Mouse (Mus musculus) c-Kit-negative CD71-positive TER-119-positive erythroid progenitor cells, embryonic 14.5 days (primary cell): ENCODE results near the gene Mdfic.

Experiments
- DNase-seq: peaks from one replicate; pipeline ENCODE4 v3.0.0-alpha.2; 2013; ENCODE audit warnings: low read depth, low spot score

Gene Mdfic

DNA sequence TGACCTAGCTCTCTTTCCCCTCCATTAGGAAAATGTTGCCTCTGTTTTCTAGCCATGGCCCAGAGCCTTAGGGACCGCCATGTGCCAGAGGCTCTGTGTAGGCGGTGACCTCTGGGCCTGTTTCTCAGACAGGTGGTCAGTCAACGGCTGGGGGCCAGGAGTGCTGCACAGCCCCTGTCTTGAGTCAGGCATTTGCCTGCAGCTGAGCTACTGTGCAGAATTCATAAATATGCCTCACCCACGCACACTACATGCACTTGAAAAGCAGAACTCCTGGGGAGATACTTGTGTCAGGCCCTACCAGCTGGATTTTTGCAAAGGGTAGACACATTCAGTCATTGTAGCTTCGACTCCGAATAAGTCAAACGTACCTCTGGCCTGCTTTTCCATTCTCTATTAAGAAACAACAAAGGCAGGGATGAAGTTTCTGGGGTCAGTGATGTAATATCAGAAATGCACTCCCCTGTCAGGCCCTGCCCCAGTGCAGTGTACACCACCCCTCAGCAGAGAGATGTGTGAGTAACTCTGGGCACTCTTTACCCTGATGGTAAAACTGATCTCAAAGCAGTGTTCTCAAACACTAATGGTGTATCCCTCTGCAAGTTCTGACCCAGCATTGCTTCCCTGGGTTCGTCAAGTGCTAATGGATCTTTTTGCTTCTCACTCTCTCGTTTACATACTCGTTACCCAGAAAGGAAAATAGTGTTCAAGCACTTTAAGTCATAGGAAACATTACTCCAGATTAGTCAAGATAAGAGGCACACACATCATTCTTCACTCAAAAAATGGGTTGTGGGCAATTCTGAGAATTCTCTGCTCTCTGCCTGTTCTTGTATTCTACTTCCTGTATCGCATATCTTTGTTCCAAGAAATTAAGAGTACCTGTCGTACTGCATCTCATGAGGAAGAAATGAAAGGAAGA lies 72.5 kb downstream of the Mdfic start:
- DNase-seq, result no peak

DNA sequence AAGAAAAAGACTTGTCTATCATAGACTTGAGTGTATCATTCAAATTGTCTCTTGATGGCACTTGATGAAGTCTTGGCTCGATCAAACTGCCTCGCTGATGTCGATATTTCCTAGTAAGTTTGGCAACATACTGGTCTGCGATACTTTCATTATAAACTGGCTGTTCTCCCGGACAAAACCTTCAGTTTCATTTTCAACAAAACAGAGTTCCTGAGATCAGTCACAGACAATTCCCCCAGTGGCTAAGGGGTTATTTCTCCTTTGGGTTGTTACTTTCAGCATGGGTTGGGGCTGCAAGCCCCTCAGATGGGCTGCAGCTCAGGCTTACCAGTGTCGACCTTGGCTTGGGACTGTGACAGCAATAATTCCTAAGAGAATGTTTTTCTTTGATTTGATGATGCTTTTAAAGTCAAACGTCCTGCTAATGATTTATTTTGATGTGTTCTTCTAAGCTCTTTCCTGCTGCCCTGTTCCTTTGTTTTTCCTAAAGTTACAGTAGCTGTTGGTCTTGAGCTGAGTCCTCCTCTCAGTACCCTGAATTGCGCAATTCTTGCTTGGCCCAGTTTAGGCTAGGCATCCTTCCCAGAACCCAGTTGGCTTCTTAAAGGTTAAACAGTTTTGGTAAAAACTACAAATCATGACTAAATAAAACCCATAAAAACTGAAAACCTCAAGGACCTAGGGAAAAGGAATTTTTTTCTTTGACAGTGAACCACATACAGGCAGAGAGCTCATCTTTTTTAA lies 73.3 kb downstream of the Mdfic start:
- DNase-seq, result no peak

DNA sequence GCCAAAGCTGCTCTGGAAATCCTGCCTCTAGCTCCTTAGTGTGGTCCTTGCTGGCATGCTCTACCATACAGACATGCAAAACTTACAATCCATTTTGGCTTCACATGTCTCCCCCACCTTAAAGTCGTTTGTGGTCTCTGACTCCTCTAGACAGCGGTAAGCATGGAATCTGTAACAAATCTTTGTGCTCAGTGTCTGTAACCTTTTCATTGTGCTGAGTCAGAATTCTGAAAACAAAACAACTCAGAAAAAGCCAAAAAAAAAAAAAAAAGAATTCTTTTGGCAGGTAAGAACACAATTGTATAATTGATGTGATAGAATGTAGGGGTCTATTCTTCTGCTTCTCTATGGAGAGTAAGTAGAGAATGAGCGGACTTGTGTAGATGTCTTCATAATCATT lies 74.3 kb downstream of the Mdfic start:
- DNase-seq, result no peak

DNA sequence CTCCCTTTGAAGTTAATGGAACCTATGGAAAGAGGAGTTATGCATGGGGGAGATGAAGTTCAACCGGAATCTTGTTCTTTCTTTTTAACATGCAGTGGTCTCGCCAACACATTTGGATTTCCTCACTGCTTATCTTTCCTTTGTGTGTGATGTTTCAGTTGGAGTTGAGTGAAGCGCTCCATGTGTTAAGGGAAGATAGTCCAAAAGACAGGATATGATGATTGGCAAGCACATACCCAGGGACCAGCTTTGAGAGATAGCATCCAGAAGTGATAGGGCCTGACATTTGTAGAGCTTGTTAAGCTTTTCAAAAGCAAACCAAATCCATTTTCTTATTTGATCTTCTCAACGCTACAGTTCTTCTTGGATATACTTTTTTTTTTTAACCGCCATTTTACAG lies 86.9 kb downstream of the Mdfic start:
- no peak for DNase-seq

DNA sequence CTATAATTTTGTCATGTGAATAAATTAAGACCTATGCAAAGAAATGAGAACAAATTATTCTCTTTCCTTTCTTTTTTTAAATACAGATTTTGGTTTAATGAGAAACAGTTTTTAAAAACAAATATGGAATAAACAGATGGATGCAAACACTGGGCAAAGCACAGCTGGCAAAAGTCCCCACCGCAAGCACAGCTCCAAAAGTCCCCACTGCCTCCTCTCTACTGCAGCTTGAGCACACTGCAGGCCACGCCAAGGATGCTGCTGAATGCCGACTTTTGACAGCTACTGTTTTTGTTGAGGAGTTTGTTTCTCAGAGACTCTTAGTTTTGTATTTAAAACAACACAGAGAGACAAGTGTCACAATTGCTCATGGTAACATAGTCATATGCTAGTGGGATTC lies 104.8 kb downstream of the Mdfic start:
- DNase-seq, result no peak

DNA sequence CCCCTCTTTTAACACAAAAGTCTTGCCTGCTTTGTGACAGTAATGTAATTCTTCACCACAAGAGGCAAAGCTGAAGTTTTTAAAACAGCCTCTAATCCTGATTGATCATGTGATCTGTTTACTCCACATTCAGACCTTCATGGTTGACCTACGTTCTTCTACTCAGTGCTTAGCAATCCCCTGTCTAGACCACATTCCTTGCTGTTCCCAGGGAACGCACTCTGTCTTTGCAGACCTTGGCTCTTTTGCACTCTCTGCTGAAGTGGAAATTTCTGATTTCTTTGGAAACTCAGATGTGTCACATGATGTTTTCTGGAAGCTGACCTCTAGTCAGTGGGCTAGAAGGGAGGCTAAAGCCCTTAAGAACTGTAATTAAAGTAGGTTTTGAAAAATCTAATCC lies 109.4 kb downstream of the Mdfic start:
- no peak for DNase-seq

DNA sequence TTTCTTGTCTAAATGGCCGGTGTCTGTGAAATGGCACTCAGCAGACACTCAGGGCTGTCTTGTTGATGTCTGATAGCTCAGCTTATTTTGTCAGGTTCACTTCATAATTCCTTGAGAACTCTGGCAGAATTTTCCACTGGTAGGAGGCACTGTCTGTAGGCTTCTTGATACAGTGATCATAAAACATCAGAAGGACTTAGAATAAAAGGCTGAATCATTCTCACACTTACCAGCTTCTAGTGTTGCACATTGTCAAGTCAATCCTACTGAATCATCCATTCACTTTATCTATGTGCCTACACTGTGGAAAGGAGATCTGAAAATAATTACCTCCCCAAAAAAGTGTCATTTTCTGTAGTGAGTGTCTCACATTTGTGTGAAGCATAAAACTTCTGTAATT lies 110.2 kb downstream of the Mdfic start:
- DNase-seq, result no peak

DNA sequence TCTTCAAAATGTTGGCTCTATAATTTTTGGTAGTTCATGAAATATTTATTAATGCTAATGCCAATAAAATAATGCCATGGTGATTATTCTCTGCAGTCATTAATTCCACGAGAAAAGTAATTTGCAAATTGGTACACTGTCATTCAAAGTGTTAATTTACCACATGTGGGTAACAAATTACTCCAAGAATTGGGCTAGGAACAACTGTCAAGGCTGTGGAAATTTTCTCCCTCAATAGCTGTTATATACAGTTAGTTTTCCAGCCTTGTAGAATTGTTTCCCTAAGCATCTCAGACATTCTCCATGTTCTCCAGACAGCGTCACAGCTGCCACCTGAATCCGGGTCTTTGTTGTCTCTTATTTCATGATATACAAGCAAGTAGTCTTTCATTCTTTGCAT lies 117.2 kb downstream of the Mdfic start:
- DNase-seq, result no peak

DNA sequence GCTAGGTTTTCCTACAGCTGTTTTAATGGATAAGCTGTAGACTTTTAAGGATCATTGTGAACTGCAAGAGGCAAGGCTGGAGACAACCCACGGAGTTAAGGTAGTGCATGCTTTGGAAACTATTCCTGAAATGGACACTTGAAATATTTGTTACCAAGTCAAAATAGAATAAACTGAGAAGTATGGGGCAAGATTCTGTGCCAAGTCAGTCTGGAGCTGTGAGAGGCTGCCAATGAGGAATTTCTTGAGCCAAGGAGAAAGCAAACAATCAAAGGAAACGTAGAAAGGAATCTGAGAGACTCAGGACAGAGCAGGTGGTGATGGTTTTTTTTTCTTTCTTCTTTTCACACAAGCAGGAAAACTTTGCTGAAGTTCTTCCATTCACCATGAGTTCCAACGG lies 119.4 kb downstream of the Mdfic start:
- DNase-seq, result no peak

DNA sequence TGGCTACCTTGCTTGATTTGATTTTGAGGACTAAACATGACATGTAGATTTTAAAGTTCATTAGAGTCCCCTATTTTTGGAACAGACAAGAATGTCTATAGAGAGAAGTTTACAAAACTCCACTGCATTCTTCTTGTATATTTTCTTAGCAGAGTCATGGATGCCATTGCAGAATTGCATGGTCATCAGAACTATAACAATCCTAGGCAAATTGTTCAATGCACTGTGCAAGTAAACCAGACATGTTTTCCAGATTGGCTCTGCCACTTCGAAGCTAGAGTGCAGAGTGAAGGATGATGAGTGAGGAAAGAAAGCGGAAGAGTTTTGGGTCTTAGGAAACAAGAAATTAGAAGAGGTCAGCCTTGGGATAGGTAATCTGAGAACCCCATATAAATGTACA lies 120.0 kb downstream of the Mdfic start:
- DNase-seq, result no peak

DNA sequence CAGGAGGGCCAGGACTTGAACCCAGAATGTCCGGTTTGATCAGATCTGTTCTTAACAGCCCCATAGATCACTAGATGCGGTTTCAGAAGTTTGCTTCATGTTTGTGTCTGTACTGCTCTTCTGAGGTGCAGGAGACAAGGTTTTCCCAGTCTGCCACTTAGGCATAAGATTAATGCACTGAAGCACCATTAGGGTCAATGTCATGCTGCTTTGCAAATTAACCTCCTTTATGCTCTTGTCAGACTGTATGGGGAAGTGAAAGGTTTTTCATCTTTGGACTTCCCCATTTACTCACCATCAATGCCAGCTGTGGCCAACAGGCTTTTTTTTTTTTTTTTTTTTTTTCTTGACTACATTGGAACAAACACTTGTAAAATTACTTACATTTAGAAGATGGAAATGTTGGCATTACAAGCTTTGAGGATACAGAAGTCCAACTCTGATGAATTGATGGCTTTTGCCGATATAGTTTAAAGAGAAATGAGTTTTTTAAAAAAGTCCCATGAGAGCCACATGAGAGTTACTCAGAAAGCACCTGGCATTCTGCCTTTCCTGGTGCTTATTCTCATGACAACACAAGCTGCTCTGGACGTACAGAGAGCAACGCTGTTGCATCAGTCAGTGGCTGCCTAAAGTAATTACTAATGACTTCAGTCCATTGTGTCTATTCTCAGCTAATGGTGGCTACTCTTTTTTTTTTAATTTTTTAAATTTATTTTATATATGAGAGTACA lies 121.2 kb downstream of the Mdfic start:
- no peak for DNase-seq

DNA sequence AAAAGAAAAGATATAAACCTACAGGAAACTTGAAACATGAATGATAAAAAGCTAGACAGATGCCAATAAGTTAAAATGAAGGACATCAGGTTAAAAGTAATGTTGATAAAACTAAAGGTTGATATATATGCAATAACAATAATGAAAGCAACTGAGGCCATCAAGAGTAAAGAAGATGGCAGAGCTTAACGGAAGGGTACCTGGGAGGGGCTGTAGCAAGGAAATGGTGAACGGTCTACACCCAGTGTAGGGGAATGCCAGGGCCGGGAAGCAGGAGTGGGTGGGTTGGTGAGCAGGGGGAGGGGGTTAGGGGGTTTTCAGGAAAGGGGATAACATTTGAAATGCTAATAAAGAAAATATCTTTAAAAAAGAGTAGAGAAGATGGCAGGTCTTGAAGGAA lies 122.8 kb downstream of the Mdfic start:
- DNase-seq, result no peak

DNA sequence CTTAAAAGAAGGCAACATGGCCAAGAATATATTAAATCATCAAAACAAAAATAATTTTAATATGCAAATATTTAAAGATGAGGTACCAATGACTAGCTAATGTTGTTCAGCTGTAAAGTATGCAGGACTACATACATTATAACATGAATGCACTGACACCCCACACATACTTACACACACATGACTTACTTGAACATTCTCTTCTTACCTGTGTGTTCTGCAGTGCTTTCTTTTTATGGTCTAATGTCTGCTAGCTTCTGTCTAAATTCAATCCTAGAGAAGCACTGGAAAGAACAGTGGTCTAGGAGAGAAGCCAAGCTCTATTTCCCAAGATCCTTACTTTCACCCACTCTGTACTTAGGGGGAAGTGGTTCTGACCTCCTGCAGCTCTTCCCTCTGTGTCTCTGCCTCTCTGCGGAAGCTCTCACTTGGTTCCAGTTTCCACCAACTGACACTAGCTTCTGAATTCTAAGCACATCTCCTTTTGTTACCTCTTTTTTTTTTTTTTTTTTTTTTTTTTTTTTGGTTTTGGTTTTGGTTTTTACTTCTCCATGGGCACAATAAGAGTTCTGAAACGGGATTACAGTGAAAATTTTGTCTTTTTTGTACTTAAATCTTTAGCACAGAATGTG lies 125.4 kb downstream of the Mdfic start:
- DNase-seq, result no peak
